Mouse (Mus musculus) cerebellum, adult 18-20 months (tissue): Measurements from ENCODE around the gene Arhgap20.
A peak's percentile ranks its signal among the peaks of the same experiment; 100 is the strongest.

Source experiments
- DNase-seq, 2 experiments: peaks; one replicate each; pipeline ENCODE4 v3.0.0; 2021

Gene Arhgap20

DNA sequence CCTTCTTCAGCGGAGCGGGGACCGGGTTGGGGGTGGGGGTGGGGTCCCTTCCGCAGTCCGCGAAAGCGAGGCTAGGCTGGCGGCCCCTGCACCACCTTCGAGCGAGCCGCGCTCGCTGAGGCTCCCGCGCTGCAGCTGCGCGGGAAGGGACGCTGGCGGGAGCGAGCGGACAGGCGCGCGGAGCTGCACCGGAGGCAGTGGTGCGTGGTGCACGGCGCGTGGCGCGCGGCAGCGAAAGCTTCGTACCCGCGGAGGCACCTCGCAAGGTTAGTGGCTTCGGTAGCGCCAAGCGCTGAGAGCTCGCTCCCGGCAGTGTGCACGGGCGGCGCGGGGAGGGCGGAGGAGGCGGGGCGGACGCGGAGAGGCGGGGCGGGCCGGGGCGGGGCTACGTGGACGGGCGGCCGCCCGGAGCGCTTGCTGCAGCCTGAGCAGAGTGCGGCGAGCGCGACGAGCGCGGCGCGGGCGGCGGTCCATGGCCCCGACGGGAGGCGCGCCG lies at the start of gene Arhgap20:
Gene Arhgap20 (plus strand): TSS at position 417 of the 496 bp plus-strand sequence.
- peak; percentile 87 to 91 for DNase-seq

DNA sequence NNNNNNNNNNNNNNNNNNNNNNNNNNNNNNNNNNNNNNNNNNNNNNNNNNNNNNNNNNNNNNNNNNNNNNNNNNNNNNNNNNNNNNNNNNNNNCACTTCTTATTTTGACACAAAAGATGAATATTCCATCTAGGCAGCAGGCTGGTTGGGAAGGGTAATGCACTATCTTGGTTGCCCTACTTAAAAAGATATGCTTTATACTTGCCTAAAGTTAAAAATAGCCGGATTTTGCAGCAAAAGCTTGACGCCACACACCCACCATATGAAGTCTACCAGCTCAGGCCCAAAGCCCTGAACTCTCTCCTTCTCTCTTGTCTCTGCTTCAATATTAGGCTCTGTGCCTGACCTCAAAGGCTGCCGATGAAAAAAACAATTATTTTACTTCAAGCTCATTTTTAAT lies 46.3 kb upstream of the Arhgap20 start:
- no peak for DNase-seq

DNA sequence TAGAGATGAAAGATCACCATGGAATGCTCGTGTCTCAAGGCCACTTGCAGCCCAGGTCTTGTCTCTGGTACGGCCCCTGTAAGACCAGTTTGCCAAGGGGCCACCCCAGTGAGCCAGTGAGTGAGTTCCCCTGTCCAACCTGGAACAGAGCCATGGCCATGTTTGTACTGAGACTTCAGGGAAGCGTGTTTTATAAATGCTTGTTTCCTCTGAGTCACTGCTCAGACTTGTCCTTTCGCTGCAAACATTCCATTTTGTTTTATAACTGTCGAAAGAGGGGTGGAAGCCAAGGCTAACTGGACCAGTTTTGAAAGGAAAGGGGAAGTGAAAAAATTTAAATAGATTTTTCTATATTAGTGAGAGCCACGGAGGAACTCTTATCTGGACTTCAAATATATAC lies 37.2 kb upstream of the Arhgap20 start:
- DNase-seq, result no peak

DNA sequence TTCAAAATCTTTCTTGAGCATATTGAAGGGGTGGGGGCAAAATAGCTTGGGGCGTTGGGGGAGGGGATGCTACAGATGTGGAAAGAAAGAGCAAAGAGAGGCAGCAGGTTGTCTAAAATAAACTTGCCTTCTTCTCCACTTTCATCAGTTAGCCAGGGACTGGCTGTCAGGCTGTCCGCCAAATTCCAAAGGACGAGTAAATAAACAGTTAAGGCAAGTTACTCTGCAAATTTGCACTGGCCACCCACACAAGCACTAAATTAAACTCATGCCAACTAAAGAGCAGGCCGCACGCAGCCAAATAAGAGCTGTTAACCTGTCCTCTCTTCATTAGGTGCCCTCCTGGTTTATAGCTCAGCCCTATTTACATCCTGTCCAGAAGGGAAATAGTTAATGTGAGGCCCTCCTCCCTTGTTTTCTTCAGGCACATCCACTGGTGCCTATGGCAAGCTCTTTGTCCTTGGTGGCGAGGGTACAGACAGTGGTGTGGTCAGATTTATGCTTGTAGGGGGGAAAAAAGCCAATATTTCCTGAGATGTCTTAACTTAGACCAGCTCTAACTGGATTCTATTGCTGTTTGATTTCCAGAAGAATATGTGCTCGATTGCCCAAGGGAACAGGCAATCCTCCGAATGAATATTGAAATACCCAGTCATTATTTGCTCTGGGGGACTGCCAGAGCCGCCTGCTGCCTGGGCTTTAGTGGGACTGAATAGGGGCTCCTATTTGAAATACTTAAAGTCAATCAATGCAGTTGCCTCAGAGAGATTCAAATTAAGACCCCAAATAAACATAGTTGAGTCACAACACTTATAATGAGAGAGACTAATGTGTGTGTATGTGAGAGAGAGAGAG lies 29.7 kb upstream of the Arhgap20 start:
- DNase-seq, result no peak

DNA sequence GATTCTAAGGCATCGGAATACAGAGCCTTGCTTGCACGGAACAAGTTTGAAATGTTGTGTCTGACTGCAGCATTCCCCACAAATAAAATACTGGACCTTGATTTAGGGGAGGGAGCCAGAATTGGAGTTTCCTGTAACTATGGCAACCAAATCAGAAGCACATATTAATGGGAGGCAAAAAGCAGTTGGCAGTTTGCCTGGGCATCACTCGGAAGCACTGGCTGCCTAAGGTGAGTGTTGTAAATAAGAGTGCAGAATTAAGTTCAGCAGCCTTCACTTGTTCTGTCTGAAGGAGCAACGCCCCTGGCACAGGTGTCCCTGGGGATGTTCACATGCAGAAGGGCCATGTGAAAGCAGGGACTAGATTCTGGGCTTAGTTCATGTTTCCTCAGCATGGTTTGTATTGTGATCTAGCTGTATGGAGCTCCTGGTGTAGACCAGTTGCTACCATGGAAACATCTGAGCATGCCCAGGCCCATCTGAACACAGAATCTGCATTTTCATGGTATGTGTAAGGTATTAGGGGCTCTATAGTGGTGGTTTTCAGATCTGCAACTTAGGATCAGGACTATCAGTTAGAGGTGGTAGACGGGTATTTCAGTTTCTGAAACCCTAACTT lies 28.3 kb upstream of the Arhgap20 start:
- DNase-seq, result no peak

DNA sequence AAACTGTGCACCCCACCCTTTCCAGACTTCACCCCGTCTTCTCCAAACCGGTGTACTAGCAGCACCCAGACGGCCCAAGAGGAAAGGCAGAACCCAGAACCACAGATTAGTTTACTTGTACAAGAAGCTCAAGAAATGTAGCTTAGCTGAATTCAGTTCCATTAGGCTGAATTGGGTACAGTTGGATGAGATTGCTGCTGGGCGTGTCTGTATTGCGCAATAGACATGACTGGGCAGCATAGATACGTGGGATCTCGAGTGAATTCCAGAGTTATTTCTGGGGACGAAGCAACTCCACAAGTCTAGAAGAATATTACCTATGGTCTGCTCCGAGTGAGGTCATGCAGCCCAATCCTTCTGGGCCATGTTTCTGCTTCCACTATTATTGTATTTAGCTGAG lies 26.8 kb upstream of the Arhgap20 start:
- no peak for DNase-seq

DNA sequence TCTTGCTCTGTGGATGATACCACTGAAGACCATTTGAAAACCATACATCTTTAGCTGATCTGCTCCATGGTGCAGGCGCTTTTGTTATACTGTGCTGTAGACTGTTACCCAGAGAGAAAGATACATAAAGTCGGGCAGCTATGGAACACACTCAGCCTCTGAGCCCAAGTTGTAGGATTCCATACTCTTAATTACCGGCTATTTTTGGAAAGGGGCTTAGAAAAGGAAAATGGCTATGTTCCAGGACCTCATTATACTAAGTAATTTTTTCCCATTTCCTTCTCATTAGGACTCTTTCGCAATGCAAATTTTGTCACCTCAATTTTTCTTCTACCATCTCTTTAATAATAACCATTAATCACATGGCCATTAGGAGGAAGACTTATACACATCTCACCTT lies 25.3 kb upstream of the Arhgap20 start:
- no peak for DNase-seq

DNA sequence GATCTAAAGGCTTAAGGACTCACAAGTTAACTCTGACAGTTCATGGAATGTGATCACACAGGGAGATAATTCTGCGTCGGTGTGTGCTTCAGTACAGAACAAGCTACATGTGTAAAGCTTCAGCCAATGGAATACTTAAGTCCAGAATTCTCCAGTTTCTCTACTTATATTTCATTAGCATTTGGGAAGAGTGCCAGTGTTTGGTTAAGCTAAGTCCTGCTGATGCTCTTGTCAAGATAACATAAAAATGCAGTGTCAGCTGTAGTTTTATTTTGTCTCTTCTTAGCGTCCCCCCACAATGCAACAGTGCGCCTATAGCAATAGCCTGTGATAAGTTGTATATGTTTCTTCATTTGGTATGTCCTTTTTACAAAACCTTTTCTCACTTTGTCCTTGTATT lies 15.0 kb upstream of the Arhgap20 start:
- DNase-seq, result no peak

DNA sequence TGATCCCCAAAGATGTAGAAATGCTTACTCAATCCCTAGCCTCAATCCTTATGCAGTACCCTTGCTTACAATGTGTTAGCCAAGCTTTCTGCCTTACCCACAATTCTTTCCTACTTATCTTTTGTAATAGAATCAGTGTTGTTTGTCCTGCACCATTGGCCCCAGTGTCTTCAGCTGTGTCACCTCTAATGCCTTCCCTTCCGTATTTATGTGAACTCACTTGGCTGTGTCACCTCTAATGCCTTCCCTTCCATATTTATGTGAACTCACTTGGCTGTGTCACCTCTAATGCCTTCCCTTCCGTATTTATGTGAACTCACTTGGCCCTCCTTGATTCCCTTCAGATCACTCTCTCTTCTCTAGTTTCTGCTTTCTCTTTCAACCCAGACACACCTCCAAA lies 4.1 kb upstream of the Arhgap20 start:
- DNase-seq, result no peak

DNA sequence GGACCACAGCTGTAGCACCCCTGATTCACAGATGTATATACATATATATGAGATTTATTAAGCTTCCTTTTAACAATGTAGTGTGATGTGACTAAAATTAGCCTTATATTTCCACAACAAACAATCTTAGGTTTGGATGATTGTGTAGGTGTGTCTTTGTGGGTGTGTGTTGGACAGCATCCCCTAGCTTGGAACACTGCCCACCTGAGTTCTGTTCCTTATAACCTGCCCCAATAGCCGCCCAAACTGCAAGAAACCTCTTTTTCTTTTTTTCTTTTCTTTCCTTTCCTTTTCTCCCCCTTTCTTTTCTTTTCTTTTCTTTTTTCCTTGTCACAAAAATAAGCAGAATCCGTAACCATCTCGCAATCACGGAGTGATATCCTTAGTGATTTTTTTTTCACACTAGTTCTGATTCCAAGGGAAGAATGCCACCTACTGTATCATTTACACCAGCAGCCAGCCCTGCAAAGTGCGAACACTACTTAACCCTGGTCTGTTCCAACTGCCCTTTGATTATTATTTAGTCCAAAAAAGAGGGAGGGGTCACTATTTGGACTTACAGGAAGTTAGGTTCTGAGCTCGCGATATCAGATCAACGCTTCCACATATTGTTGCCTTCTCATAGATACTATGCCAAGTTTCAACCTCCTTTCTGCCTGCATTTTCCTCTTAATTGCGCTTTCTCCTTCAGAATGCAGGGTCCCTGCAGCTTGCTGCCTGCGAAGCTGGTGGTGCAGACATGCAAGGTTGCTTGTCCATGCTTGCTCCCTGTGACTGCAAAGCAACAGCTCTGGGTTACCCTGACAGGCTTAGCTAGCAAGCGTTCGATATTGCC lies 879 bp upstream of the Arhgap20 start:
- DNase-seq, result peak; percentile 20 to 44

DNA sequence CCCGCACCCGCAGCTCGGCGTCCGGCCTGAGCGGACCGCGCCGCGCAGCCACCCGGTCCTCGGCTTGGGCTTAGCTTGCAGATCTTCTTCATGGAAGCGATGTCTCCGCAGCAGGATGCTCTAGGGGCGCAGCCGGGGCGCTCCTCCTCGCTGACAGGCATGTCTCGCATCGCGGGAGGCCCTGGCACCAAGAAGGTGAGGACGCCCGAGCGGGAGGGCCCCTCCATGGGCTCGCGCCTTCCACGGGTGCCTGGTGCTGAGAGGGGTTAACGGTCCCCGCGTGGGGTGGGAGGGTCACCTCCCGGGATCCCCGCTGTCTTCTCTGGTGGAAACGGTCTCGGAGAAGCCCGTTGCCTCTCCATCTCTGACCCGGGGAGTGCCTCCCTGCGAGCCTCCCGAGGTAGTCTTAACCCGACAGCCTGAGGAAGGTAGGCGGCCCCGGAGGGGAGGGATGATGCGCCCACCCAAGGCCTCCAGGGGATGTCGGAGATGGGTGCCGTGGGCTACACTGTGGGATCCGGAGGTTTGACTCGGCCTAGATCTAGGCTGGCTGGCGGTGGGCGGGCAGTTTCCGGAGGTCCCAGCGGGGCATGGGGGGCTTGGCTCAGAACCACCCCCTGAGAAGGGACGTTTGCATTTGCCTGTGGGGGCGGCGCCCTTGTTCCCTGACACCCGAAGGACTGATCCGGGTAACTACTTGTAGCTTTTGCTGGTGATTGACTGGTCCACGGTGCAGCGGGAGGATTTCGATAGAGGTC lies 459 bp downstream of the Arhgap20 start:
- peak; percentile 44 to 59 for DNase-seq

DNA sequence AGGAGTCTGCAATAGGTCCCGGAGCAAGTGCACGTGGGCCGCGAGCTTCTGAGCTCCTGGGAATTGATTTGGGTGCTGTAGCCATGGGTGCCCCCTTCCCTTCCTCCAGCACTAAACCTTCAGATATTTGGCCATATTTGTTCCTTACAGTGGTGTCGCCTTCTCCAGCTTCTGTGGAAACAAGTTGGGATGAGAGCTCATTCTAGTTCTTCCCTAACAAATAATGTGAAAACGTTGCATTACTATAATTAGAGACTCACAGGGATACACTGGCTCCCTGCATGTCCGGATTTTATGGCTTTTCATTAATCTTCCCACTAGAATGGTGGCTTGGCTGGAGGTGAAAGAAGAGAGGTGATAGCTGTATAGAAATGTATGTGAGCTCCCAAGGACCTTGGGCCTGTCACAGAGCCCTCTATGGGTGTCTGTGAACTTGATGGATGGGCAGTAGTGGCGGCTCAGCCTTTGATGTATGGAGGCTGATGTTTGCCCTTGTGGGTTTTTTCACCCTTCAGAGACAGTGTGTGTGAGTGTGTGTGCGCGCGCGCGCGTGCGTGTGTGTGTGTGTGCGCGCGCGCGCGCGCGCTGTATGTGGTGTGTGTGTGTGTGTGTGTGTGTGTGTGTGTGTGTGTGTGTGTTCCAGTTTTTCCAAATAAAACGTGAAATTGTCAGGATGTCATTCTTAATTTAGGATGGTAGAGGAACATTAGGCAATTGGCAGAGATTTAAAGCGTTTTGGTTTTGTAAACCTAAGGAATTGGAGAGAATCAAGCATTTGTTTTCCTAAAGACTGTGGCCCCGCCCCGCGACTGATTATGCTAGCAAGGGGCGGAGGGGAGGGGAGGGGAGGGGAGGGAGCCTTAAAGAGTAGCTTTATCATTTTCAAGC lies 1.3 kb downstream of the Arhgap20 start:
- peak; percentile 44 to 72 for DNase-seq

DNA sequence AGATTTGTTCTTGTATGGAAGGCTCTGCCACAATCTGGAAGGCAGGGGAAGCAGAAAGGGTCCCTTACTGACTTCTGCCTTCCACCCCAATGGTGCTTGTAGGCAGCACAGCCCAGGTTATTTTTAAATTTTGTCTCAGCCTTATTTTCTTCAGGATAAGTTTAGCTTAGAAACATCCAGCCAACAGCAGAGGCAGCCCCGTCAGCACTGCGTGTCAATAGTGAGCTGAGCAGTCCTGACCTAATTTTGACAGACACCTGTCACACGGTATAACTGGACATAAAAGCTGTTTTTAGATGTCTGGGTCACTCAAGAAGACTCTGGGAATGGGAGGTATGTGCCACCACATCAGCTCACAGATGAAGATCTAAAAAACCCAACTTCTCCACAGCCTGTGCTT lies 9.1 kb downstream of the Arhgap20 start:
- no peak for DNase-seq

DNA sequence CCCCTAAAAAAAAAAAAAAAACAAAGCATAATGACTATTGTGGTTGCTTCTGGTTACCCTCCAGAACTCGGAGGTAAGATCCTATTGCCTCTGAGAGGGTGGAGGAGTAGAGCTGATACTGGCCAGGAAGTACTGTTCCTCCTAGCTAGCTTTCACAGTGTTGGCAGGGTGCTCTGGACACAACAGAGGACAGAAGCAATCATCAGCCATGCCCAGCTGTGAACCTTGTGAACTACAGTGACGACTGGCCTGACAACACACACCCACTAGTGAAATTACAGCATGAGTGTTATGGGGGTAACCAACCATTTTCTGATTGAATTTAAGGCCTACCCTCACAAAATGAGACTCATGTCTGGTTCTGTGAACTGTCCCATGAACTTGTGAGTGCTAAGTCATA lies 11.3 kb downstream of the Arhgap20 start:
- no peak for DNase-seq

DNA sequence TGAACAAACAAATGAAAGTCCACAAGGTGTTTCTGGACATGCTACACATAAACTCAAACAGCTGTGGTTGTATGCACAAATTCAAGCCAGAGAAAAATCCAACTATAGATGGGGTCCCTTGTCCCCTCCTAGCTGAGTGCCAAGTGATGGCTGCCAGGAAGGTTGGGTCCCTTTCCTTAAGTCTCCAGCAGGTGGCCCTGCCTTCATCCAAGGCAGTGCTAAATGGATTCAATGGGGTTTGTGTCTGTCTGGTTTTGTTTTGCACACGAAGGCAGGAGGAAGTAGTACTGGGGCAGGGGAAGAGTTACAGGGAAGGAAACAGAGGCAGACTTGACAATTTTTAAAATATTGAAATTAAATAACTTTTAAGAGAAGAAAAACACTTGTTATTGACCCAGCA lies 12.0 kb downstream of the Arhgap20 start:
- DNase-seq, result no peak

DNA sequence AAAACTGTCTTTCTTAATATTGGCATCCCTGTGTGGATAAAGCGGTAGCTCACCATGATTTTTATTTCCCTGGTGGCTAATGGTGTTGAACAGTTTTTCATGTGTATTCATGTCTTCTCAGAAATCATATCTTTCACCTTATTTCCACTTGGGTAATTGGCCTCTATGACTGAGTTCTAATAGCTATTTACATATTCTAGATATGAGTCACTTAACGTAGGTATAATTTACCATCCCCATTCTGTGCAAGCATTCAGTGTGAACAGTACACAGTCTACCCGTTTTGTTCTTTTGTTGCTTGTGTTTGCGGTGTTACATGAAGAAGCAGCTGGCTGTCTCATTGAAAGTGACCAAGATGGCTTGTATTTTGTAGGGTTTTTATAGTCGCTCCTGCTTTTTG lies 14.1 kb downstream of the Arhgap20 start:
- no peak for DNase-seq

DNA sequence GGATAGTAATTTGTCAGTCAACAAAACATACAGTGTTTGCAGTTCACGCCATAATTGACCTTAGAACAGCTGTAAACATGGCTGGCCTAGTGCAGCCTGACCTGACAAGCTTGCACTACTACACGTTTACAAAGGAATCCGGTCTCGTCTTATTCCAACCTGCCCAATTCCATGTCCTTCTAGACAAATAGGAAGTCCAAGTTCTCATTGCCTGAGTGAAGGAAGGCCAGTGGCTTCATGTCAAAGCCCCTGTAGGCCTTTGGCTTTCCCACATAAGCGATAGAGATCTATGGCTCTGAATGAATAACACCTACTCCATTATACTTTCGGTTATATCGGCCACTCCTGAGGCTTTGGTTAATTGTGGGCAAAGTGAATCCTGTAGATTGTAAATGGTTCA lies 16.0 kb downstream of the Arhgap20 start:
- DNase-seq, result no peak

DNA sequence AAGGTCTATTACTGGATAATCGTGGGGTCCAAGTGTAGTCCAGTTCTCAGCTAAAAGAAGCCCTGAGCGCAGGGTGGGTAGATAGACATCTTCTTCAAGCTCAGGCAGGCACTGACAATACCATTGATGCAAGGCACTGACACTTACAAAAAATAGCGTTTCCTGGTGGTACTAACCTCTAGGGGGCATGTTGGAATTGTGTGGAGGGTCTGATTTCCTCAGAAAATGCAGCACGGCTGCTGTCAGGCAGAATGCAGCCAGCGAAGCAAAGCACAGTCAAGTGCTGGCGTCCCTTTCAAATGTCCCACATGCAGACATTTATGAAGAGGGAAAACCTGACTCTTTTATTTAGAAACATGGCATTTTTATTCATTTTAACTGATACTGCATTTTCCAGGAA lies 22.2 kb downstream of the Arhgap20 start:
- no peak for DNase-seq

DNA sequence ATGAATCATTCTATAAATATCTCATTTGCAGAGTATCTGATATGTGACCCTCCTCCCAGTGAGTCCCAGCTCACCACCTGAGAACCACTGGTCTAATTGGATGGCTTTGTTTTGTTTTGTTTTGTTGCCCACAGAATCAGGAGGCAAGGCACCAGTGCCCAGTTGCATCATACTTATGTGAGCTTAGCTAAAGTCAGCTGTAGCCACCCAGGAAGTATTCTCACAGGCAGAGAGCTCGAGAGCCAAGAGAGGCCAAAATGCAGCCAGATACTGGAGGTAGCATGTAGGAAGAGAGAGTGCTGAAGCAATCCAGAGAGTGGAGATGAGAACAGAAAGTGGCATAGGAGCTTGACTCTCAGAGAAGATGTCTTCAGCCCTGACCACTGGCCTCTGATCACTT lies 23.3 kb downstream of the Arhgap20 start:
- no peak for DNase-seq

DNA sequence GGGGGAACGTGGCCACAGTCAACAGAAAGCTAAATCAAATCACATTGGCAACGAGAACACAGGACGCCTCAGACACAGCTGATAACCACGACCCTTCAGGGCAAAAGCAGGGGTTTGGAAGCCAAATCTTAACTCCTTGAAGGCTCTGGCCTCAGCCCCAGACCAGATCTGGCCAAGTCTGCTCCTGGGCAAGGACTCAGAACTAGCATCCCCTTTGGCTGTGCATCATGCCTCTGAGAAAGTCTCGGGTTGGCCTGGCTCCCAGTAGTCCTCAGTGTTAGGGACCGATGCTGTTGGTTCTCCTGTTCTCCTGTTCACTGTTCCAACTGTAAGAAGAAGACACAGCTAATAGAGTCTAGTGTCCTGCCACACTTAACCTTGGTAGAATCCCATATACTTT lies 30.1 kb downstream of the Arhgap20 start:
- DNase-seq, result peak; percentile 58 to 65

DNA sequence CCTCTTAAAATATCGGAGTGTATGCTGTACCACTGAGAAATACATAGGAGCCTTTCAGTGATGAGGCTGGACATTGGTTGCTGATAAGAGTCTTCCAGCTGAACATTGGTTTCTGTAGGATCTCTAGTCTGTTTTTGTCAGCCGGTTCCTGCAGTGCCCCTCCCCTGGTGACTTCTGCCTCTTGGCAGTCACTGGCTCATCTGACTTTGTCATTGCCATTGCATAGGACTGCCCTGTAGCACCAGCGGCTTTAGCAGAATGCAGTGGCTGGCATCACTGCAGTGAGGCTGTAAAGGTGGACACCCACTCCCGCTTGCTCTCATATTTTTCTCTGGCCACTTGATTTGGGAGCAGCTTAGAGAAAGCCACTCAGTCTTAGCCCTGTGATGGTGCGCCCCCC lies 33.1 kb downstream of the Arhgap20 start:
- no peak for DNase-seq

DNA sequence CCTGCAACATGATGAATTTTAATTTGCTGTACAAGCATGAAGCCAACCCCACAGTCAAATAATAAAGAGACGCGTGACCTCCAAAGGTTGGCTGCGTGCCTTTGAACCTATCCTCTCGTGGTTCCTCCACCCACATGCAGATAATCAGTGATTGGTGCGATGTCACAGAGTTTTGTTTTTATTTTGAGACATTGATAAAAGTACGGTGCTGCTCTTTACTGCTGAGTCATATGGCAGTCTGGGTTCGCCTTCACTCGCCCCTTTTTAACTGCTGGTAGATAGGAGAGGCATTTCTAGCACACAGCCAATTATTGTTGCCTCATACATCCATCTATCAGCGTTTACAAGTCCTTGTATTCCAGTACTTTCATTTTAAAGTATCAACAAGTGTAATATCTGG lies 34.0 kb downstream of the Arhgap20 start:
- DNase-seq, result no peak
